29 mouse cellular contexts compared by ENCODE assay signal in genomic region chr6:104815610-104816009, GRCm38 (mm10).
DNase-seq lines count a peak whose midpoint lies in the region; ATAC-seq and TF ChIP-seq lines count a peak whose summit lies in the region.
"Had no signal": no experiment of that assay in that cellular context is flagged by ENCODE, and none has a peak within 500 bp of the region (broad histone marks: within the 10 kb centered on the region; RNA-seq: fewer than 3 reads in every experiment).

No protein-coding gene starts in this region.

- WGBS in embryonic facial prominence, embryonic 11.5 days: 74% methylated on average over 2 of the region's 2 CpGs
- WGBS in embryonic facial prominence, embryonic 10.5 days: 86% methylated on average over 2 of the region's 2 CpGs
- WGBS in kidney, embryonic 14.5 days: 80% methylated on average over 2 of the region's 2 CpGs
- WGBS in kidney, adult 2 months: 58% methylated on average over 2 of the region's 2 CpGs
- 84% methylated on average over 2 of the region's 2 CpGs for WGBS in midbrain, embryonic 11.5 days
- WGBS in midbrain, embryonic 16.5 days: 96% methylated on average over 2 of the region's 2 CpGs

- H3K27me3 ChIP-seq in embryonic facial prominence, embryonic 11.5 days (ENCODE audit: control insufficient read depth, insufficient read depth, low read length): no peaks in the 10 kb centered on the region
- H3K27me3 ChIP-seq in embryonic facial prominence, embryonic 10.5 days (replicated peaks; ENCODE audit: low read depth, poor library complexity, severe bottlenecking): no peaks in the 10 kb centered on the region
- H3K27me3 ChIP-seq in kidney, embryonic 14.5 days (ENCODE audit: control insufficient read depth, insufficient read depth, low read length): no peaks in the 10 kb centered on the region
- no peaks in the 10 kb centered on the region for H3K27me3 ChIP-seq in kidney, adult 2 months (replicated peaks; ENCODE audit: control insufficient read depth, insufficient read depth, low read length)
- H3K27me3 ChIP-seq in midbrain, embryonic 11.5 days (ENCODE audit: control insufficient read depth, insufficient read depth, low read length): no peaks in the 10 kb centered on the region
- no peaks in the 10 kb centered on the region for H3K27me3 ChIP-seq in midbrain, embryonic 16.5 days (ENCODE audit: control insufficient read depth, insufficient read depth, low read depth, low read length)
- H3K27me3 ChIP-seq: CH12.LX; embryonic facial prominence, embryonic 13.5 days; heart, embryonic 12.5 days; heart, embryonic 15.5 days; hindbrain, embryonic 15.5 days; Patski had no signal

- H3K9ac ChIP-seq in embryonic facial prominence, embryonic 11.5 days (replicated peaks; ENCODE audit: low read length): no peak overlapping the region
- H3K9ac ChIP-seq in kidney, embryonic 14.5 days (ENCODE audit: low read depth, low read length): no peak overlapping the region
- H3K9ac ChIP-seq in midbrain, embryonic 11.5 days (ENCODE audit: low read length): no peak overlapping the region
- H3K9ac ChIP-seq in midbrain, embryonic 16.5 days (ENCODE audit: low read depth, low read length): no peak overlapping the region
- H3K9ac ChIP-seq: embryonic facial prominence, embryonic 13.5 days; heart, embryonic 12.5 days; heart, embryonic 15.5 days; hindbrain, embryonic 15.5 days had no signal

- DNase-seq in embryonic facial prominence, embryonic 11.5 days (ENCODE audit: low spot score): no peak
- DNase-seq in embryonic facial prominence, embryonic 10.5 days (ENCODE audit: low spot score): no peak
- DNase-seq in kidney, adult 2 months: no peak
- DNase-seq in midbrain, embryonic 11.5 days (ENCODE audit: low spot score, missing footprints): no peak
- no peak for DNase-seq in frontal cortex, postnatal 36 days (ENCODE audit: low spot score in 2 of 2)
- DNase-seq: adrenal gland, postnatal 10 days; adrenal gland, postnatal 36 days; B cell, adult 2 months; cerebellum, adult 11 months; cerebellum, adult 2 months; cerebellum, adult 9-11 months; cerebellum, postnatal 36 days; embryo, embryonic 11 days; gastrocnemius, postnatal 25 days; heart, adult 18-20 months; heart, postnatal 10 days; heart, postnatal 36 days had no signal

- no peaks in the 10 kb centered on the region for H3K4me1 ChIP-seq in embryonic facial prominence, embryonic 11.5 days (ENCODE audit: control insufficient read depth, insufficient read depth, low read length)
- no peaks in the 10 kb centered on the region for H3K4me1 ChIP-seq in embryonic facial prominence, embryonic 10.5 days
- no peaks in the 10 kb centered on the region for H3K4me1 ChIP-seq in kidney, embryonic 14.5 days (ENCODE audit: control insufficient read depth, insufficient read depth, low read length)
- H3K4me1 ChIP-seq in kidney, adult 2 months (ENCODE audit: control insufficient read depth, insufficient read depth, low read length): no peaks in the 10 kb centered on the region
- no peaks in the 10 kb centered on the region for H3K4me1 ChIP-seq in midbrain, embryonic 11.5 days (ENCODE audit: control insufficient read depth, insufficient read depth, low read length)
- H3K4me1 ChIP-seq in midbrain, embryonic 16.5 days (ENCODE audit: control insufficient read depth, insufficient read depth, low read length): no peaks in the 10 kb centered on the region
- H3K4me1 ChIP-seq: embryonic facial prominence, embryonic 13.5 days; heart, embryonic 12.5 days; heart, embryonic 15.5 days; hindbrain, embryonic 10.5 days; hindbrain, embryonic 15.5 days had no signal

- no peak overlapping the region for H3K4me3 ChIP-seq in embryonic facial prominence, embryonic 11.5 days (ENCODE audit: low read depth, low read length)
- no peak overlapping the region for H3K4me3 ChIP-seq in embryonic facial prominence, embryonic 10.5 days
- no peak overlapping the region for H3K4me3 ChIP-seq in kidney, embryonic 14.5 days (ENCODE audit: low read length)
- H3K4me3 ChIP-seq in kidney, adult 2 months (ENCODE audit: insufficient read depth, low read depth, low read length): no peak overlapping the region
- no peak overlapping the region for H3K4me3 ChIP-seq in midbrain, embryonic 11.5 days (ENCODE audit: low read depth, low read length)
- no peak overlapping the region for H3K4me3 ChIP-seq in midbrain, embryonic 16.5 days (ENCODE audit: low read depth, low read length)
- H3K4me3 ChIP-seq: embryonic facial prominence, embryonic 13.5 days; heart, embryonic 12.5 days; heart, embryonic 15.5 days; hindbrain, embryonic 10.5 days; hindbrain, embryonic 15.5 days had no signal

- no peak overlapping the region for H3K27ac ChIP-seq in embryonic facial prominence, embryonic 11.5 days (replicated peaks; ENCODE audit: low read depth, low read length)
- no peak overlapping the region for H3K27ac ChIP-seq in embryonic facial prominence, embryonic 10.5 days (replicated peaks)
- no peak overlapping the region for H3K27ac ChIP-seq in kidney, embryonic 14.5 days (ENCODE audit: low read depth, low read length)
- H3K27ac ChIP-seq in kidney, adult 2 months (ENCODE audit: insufficient read depth, low read depth, low read length): no peak overlapping the region
- H3K27ac ChIP-seq in midbrain, embryonic 11.5 days (ENCODE audit: low read depth, low read length): no peak overlapping the region
- no peak overlapping the region for H3K27ac ChIP-seq in midbrain, embryonic 16.5 days (ENCODE audit: low read length)
- H3K27ac ChIP-seq: embryonic facial prominence, embryonic 13.5 days; heart, embryonic 15.5 days; hindbrain, embryonic 10.5 days; hindbrain, embryonic 15.5 days had no signal

- no peaks in the 10 kb centered on the region for H3K36me3 ChIP-seq in embryonic facial prominence, embryonic 11.5 days (replicated peaks; ENCODE audit: control insufficient read depth, insufficient read depth, low read depth, low read length)
- no peaks in the 10 kb centered on the region for H3K36me3 ChIP-seq in embryonic facial prominence, embryonic 10.5 days (replicated peaks)
- no peaks in the 10 kb centered on the region for H3K36me3 ChIP-seq in kidney, embryonic 14.5 days (ENCODE audit: control insufficient read depth, insufficient read depth, low read length)
- H3K36me3 ChIP-seq in kidney, adult 2 months (ENCODE audit: control insufficient read depth, insufficient read depth, low read length): no peaks in the 10 kb centered on the region
- no peaks in the 10 kb centered on the region for H3K36me3 ChIP-seq in midbrain, embryonic 11.5 days (ENCODE audit: control insufficient read depth, insufficient read depth, low read length)
- no peaks in the 10 kb centered on the region for H3K36me3 ChIP-seq in midbrain, embryonic 16.5 days (ENCODE audit: control insufficient read depth, insufficient read depth, low read length)
- H3K36me3 ChIP-seq: embryonic facial prominence, embryonic 13.5 days; G1E; heart, embryonic 12.5 days; heart, embryonic 15.5 days; hindbrain, embryonic 10.5 days; hindbrain, embryonic 15.5 days had no signal

- TF ChIP-seq POLR2A in kidney, adult 2 months (IDR thresholded peaks at IDR 0.05; ENCODE audit: low read depth, low read length): no peak

- no peak overlapping the region for H3K4me2 ChIP-seq in embryonic facial prominence, embryonic 11.5 days (ENCODE audit: low read depth, low read length)
- no peak overlapping the region for H3K4me2 ChIP-seq in kidney, embryonic 14.5 days (replicated peaks; ENCODE audit: low read depth, low read length)
- H3K4me2 ChIP-seq in midbrain, embryonic 11.5 days: no peak overlapping the region
- H3K4me2 ChIP-seq in midbrain, embryonic 16.5 days (ENCODE audit: low read length): no peak overlapping the region
- H3K4me2 ChIP-seq: embryonic facial prominence, embryonic 13.5 days; heart, embryonic 12.5 days; heart, embryonic 15.5 days; hindbrain, embryonic 15.5 days had no signal

- peak; percentile 62; the same call in 1 of the 2 replicates for ATAC-seq in embryonic facial prominence, embryonic 11.5 days (replicated peaks; ENCODE audit: insufficient number of reproducible peaks, low FRiP score, low TSS enrichment, low read depth)
- ATAC-seq in kidney, embryonic 14.5 days (ENCODE audit: low FRiP score, low TSS enrichment): peak; percentile 64; the same call in 1 of the 2 replicates
- peak; percentile 33; the same call in 1 of the 2 replicates for ATAC-seq in midbrain, embryonic 11.5 days (ENCODE audit: low FRiP score)
- ATAC-seq in midbrain, embryonic 16.5 days: no peak
- ATAC-seq: forebrain, embryonic 16.5 days; intestine, postnatal 0 days; Patski had no signal

- H3K9me3 ChIP-seq in embryonic facial prominence, embryonic 11.5 days (replicated peaks; ENCODE audit: control insufficient read depth, low read length): no peaks in the 10 kb centered on the region
- no peaks in the 10 kb centered on the region for H3K9me3 ChIP-seq in embryonic facial prominence, embryonic 10.5 days
- H3K9me3 ChIP-seq in kidney, embryonic 14.5 days (ENCODE audit: control insufficient read depth, low read length): no peaks in the 10 kb centered on the region
- no peaks in the 10 kb centered on the region for H3K9me3 ChIP-seq in midbrain, embryonic 11.5 days (ENCODE audit: control insufficient read depth, low read length)
- no peaks in the 10 kb centered on the region for H3K9me3 ChIP-seq in midbrain, embryonic 16.5 days (replicated peaks; ENCODE audit: control insufficient read depth, low read length, poor library complexity, severe bottlenecking)
- H3K9me3 ChIP-seq: embryonic facial prominence, embryonic 13.5 days; heart, embryonic 12.5 days; heart, embryonic 15.5 days; hindbrain, embryonic 10.5 days; hindbrain, embryonic 15.5 days had no signal

- TF ChIP-seq CTCF in kidney, adult 2 months (conservative IDR thresholded peaks at IDR 0.05; ENCODE audit: insufficient read depth, insufficient read length, low read depth, low read length): no peak
